Mouse (Mus musculus): ENCODE results near the gene Agap1.

DNA sequence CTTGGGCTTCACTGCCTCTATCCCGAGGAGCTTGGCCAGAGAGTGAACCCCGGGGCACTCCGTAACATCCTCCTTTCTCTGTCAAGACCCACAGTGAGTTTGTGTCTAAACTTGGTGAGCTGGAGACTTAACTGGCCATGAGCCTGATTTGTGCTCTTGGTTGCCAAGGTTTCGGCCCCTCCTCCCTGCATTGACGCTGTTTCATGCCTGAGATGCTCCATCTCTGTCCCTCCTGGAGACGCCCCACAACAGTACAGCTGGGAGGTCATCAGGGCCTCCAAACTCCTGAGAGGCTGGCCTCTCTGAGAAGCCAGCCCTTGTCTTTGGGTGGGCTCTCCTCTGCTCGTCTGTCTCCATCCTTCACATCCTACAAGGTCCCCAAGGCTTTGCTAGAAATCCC is 437.7 kb downstream of the Agap1 start:
- TF ChIP-seq CTCF (IDR thresholded peaks at IDR 0.05; ENCODE audit: low read depth) (no peak), EP300 (optimal IDR thresholded peaks at IDR 0.05) (no peak)

Measured in stomach, postnatal 0 days (tissue).